Mouse (Mus musculus): ENCODE data around the gene Cwc25. TPM values are rescaled to one million over a fixed set of nuclear protein-coding genes. Genes with fewer than 3 reads are reported as not detected.
A peak's percentile ranks its signal among the peaks of the same experiment; 100 is the strongest.
"Not testable (repeated sequence)": the region's sequence is repeated elsewhere in the genome, so short reads cannot be mapped to it uniquely, and the experiment has no call there.

Gene Cwc25
- total RNA-seq, 2 experiments from 2014 or later = 6.0 to 6.7 TPM

DNA sequence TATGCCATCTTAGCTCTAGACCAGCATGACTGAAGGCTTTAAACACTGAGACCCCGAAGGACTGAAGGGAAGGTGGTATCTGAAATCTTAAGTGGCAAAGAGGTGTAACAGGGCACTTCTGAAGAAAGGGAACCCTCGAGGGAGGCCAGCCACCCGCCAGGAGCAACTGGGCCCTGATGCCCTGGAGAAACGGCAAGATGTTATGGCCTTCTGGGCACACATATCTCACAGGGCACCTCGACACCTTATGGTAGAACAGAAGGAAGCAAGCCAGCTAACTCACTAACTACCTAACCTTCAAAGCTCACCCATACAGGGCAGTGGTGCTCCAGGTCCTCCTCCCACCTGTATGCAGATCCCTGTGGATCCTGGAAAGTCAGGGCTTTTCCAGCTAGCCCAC, 24.2 kb downstream of the Cwc25 start:
- no peak for DNase-seq
- intact Hi-C loops (cut with DNase I; ENCODE audit: low total_unique reads) = loop anchor here (5.0 kb wide), 1 partner anchor 35 kb away; no protein-coding TSS in a partner anchor

DNA sequence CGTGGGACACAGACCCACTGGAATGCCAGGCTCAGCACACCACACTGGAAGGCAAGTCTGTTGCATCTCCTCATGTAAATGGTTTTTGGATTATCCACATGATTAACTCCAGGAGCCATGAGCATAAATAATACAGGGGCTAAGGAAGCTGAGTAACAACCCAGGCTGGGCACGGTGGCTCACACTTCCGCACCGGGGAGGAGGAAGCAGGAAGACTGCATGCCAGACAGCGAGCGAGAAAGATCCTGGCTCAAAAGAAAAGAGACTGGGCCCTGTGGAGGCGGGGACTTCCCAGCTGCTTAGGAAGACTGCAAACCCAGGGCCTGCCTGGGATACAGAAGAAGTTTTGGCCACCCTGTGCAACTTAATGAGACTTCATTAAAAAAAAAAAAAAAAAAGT, 26.2 kb downstream of the Cwc25 start:
- DNase-seq = peak; percentile 42
- intact Hi-C loops (cut with DNase I; ENCODE audit: low total_unique reads) = loop anchor here (5.0 kb wide), 1 partner anchor 33 kb away; no protein-coding TSS in a partner anchor

DNA sequence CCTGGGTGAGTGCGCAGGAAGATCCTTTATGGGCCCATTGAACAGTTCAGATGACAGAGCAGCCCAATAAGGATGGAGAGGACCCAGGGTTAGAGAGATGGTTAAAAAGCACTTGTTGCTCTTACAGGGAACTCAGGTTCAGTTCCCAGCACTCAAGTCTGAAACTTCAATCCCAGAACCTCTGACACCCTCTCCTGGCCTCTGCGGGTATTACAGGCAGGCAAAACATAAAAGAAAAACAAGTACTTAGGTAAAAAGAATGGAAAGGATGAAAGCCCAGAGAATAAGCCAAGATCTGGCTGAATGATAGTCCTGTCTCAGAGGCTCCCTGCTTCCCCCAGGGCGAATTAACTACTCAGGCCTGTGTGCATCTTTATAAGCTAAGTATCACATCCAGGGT, 27.2 kb downstream of the Cwc25 start:
- intact Hi-C loops (cut with DNase I; ENCODE audit: low total_unique reads) = no loop called here
- DNase-seq = no peak

DNA sequence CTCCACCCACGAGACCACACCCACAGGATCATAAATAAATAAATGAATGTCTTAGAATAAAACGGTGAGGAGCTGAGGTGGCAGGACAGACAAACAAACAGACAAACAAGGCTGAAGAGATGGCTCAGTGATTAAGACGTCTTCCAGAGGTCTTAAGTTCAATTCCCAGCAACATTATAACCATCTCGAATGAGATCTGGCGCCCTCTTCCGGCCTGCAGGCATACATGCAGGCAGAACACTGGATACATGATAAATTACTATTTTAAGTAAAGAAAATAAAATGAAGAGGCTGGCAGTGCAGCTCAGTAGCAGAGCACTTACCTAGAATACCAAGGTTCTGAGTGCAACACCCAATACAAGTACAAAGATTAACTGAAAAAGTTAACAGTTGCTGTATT, 27.7 kb downstream of the Cwc25 start:
- no peak for DNase-seq
- intact Hi-C loops (cut with DNase I; ENCODE audit: low total_unique reads) = no loop called here

DNA sequence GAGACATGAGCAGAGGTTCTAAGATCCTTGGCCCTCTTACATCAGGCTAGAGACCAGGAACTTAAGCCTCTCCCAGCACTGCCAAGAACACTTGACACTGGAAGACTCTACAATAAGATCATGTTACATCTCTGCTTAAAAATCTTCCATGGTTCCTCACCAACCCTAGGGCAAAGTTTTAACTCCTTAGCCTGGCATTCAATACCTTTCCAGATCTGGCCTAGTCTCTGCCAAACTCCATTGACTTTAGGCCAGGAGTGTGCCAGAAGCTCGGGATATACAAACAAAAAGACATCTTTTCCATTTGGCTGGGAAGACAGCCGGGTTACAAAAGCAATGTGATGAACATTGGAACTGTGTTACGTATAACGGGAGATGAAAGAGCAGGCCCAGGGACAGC, 28.8 kb downstream of the Cwc25 start:
- intact Hi-C loops (cut with DNase I; ENCODE audit: low total_unique reads) = no loop called here
- no peak for DNase-seq

DNA sequence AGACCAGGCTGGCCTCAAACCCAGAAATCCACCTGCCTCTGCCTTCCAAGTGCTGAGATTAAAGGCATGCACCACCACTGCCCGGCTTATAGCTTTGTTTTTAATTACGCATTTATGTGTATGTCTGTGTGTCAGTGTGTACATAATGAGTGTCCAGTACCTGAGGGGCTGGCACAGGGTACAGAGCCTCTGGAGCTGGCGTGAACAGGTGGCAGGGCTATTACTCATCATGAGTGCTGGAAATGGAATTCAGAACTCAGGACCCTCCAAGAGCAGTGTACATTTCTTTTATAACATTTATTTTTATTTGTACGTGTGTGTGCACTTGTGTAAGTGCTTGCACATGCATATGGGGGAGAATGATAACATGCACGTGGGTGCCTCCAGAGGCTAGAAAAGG, 29.7 kb downstream of the Cwc25 start:
- intact Hi-C loops (cut with DNase I; ENCODE audit: low total_unique reads) = no loop called here
- no peak for DNase-seq

DNA sequence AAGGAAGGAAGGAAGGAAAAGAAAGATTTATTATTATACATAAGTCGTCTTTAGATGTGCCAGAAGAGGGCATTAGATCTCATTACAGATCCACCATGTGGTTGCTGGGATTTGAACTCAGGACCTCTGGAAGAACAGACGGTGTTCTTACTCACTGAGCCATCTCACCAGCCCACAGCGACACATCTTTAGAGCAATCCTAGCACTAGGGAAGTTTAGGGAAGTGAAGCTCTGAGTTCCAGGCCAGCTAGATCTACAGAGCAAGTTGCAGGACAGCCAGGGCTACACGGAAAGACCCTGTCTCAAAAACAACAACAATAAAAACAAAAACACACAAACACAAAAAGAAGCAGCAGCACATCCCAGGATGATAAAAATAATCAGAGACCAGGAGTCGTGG, 31.5 kb downstream of the Cwc25 start:
- intact Hi-C loops (cut with DNase I; ENCODE audit: low total_unique reads); DNase-seq: not testable (repeated sequence)

DNA sequence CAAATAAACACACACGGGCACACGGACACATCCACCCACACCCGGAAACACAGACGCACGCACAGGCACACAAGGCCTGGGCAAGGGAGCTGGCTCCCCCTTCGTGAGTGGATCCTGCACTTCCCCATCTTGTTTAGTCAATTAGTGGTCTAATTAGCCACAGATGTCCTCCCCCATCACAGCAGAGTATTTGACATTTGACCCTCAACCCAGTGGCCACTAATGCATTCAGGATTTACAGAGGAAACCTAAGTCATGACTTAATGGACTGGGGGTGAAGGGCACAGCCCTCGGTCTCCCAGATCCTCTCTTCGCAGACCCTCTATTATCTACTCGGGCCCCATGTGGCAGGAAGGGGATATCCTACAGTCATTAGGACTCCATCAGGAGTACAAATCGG, 32.7 kb downstream of the Cwc25 start:
- intact Hi-C loops (cut with DNase I; ENCODE audit: low total_unique reads) = no loop called here
- DNase-seq = no peak

DNA sequence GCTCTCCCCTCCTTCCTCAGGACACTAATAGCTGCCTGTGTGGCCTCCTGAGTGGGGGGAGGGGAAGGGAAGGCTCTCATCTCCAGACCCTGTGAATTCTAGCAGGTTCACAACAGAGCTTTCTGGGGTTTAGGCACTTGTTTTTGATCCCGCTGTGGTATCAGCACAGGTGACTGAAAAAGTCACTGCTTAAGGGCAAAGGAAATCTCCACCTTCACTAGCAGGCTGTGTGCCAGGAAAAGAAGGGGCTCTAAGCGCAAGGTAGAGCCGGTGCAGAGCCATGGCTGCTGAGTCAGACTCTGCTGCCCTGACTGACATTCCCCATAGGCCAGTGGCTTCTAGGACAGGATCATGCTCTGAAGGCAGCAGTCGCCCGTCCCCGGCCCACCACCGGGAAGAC, 37.6 kb downstream of the Cwc25 start:
- no peak for DNase-seq
- intact Hi-C loops (cut with DNase I; ENCODE audit: low total_unique reads) = no loop called here

DNA sequence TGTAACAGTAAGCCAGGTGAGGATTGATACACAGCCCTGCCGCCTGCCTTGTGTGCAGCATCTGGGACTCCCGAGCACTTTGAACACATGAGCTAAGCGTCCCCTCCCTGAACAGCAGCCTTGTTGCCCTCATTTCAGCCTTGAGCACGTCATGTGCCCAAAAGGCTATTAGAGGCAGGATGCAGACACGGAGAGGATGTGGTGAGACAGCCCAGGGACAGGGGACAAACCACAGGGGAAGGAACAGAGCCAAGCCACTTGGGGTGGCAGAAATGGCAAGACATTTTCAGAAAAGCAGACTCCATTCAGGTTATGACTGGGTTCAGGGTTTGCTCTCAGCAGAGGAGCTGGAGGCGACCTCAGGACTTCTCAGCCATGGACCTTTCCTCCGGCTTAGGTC, 38.0 kb downstream of the Cwc25 start:
- DNase-seq = no peak
- intact Hi-C loops (cut with DNase I; ENCODE audit: low total_unique reads) = no loop called here

DNA sequence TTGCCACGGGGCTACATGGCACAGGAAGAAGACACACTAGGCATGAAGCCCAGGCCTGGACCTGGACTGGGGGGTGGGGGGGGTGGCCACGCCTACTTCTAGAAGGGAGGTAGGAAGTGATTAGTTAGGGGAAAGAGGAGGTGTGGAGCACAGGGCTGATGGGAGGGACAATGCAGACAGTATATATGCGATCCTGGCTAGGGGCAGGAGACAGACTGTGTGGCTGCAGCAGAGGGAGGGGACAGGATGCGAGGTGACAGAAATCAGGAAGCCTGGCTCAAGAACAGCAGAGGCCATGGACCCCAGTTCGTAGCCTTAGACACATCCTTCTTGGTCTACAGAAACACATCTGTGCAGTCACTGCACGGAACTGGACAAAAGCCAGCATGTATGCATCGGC, 42.6 kb downstream of the Cwc25 start:
- intact Hi-C loops (cut with DNase I; ENCODE audit: low total_unique reads) = no loop called here
- DNase-seq = no peak

DNA sequence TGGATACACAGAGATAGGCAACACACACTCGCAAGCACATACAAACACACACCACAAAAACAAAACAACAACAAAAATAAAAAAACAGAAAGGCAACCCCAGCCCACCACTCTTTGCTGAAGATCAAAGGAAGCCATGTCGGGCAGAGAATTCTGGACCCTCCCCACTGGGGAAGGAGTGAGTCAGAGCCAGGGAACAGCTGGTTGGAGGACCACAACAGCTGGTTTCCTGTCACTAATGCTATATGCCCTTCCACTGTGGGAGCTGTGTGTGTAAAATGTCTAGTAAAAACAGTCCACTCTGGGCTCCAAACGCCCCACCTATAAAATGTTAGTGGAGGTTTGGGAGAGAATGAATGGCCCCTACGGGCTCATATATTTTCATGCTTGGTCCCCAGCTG, 45.0 kb downstream of the Cwc25 start:
- intact Hi-C loops (cut with DNase I; ENCODE audit: low total_unique reads) = no loop called here
- no peak for DNase-seq

DNA sequence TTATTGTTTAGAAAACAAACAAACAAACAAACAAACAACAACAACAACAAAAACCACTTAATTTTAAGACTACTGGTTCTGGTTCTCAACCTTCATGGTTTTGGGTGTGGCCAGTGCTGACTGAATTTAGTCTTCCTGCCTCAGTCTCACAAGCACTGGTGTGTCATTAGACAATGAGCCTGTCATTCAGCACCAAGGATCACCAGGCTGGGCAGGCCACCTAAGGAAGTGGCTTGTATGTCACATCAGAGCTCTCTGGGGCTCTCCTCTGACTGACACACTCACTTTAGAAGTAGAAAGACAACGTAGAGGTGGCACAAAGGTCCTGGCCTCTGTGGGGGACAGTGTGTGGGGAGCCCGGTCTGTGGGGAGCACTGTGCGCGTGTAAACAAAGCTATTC, 47.3 kb downstream of the Cwc25 start:
- no peak for DNase-seq
- intact Hi-C loops (cut with DNase I; ENCODE audit: low total_unique reads) = no loop called here

DNA sequence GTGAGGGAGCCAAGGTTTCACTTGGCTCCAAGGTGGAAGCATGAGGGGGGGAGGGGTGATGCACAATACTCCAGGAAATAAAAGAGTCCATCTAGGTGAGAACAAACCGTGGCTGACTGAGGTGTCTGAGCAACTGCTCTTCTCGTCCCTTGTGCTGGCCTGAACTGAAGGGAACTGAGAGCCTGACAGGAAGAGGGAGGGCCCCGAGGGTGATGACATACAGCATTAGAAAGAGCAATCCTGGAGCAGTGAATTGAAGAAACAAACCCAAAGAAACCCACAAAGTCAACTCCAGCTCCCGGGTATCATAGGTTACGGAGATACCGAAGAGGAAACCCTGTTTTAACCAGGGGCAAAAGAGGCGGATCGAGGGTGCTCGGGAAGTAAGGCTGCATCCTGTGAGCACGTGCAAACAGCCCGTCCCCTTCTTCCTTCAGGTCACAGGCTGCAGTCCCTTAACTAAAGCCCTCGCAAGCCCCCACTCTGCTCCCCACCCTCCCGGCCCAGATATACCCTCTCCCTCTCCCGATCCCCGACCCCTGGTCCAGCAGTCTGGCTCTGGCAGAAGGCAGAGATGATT, 48.0 kb downstream of the Cwc25 start:
- intact Hi-C loops (cut with DNase I; ENCODE audit: low total_unique reads) = no loop called here
- DNase-seq = no peak

DNA sequence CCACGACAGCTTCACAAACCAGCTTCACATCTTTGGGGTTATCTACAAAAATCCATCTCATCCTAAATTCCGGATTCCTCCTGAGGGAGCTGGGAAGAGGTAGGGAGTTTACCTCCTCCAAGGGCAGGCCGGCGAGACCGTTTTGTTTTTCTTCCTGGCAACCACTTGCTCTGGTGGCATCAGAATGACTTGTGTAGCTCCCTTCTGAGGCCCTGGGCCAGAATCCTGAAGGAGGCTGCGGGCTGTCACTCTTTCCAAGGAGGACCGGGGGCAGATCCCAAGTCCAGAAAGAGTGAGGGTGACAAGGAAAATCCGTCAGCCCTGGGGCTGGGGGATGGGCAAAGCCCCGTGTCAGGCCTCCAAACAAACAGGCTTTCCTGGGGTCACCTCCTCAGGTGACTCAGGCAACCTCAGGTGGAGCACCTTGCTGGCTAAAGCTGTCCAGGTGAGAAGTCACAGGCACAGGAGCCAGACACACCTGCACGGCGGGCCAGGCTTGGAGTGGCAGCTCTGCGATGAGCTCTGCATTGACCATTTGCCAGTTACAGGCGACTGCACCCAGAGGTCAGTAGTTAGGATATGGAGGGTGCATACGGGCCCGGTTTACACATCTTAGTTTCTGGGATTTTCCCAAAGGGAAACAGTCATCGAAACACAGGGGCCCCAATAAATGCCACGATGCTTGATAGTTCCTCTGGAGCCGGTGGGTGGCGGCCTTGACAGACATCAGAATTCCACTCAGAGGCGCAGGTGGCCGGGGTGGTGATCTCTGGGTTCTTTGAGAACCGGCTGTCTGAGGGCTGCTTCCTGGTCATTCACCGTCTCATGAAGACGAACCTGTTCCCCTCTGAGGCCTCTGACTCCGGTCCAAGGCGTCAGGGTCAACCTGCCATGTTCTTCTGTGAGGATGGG, 48.7 kb downstream of the Cwc25 start:
- no peak for DNase-seq
- intact Hi-C loops (cut with DNase I; ENCODE audit: low total_unique reads) = no loop called here

DNA sequence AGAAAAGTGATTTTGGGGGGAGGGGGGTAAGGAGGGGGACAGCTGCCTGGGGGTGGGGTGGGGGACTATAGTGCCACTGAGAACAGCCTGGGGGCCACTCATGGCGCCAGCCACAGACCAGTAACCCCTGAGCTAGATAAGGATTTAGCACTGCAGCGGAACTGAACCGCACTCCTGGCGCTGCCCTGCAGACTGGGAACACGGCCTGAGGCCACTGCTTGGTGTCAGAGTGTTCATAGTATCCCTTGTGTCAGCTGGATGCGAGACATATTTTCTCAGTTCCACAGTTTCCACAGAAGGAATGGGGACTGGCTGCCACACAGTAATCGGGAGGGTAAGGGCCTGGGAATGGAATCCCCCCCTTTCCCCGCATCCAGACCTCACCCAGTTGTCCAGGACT, 50.3 kb downstream of the Cwc25 start:
- intact Hi-C loops (cut with DNase I; ENCODE audit: low total_unique reads) = no loop called here
- no peak for DNase-seq

DNA sequence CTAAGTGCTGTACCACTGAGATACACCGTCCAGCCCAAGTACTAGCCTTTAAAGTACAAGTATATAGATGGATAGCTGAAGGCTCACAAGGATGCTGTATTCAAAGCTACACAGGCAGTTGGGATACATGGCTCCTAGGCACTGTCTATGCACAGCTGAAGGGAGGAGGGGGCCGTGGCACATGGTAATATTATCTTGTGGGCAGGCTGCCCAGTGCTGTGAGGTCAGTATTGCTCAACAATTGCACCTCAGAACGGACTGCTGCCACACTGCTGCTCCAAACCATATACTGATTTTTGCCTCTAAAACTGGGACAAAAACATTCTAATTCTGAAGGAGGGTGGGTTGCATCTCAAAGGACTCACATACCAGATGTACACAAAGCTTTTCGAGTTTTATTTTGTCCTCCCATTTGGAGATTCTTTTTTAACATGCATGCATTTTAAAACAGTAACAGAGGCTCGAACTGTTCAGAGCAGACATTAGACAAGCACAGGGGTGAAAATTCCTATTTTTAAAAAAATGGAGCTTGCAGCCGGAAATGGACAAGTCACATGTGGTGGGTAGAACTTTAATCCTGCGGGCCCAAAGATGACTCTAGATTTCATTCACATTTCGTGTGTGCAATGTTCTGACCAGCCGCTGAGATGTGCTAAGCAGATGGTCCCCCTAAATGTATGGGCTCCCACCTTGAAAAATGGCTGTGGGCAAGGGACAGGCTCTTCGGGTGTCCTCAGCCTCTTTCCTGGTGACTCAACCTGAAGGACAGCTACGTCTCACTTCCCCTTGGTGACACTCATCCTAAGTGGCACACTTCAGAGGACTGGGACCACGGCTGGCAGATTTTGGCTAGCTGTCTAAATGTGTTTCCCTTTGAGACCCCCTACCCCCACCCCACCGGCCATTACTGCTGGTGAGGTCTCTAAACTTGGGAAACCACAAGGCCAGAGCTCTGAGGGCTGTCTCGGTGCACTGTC, 51.3 kb downstream of the Cwc25 start:
- intact Hi-C loops (cut with DNase I; ENCODE audit: low total_unique reads) = no loop called here
- DNase-seq = no peak

DNA sequence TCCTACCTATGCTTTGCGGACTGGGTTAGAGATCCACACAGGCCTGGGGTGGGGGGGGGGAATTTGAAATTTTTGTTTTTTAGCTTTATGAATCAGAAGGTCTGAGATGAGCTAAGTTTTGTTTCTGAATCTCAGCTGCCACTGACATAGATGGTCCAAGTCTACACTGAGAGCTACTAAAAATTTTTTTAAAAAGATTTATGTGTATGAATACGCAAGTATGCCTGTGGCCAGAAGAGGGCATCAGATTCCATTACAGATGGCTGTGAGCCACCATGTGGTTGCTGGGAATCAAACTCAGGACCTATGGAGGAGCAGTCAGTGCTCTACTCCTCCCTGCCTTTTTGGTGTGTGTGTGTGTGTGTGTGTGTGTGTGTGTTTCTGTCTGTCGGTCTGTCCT, 52.0 kb downstream of the Cwc25 start:
- intact Hi-C loops (cut with DNase I; ENCODE audit: low total_unique reads) = no loop called here
- no peak for DNase-seq

DNA sequence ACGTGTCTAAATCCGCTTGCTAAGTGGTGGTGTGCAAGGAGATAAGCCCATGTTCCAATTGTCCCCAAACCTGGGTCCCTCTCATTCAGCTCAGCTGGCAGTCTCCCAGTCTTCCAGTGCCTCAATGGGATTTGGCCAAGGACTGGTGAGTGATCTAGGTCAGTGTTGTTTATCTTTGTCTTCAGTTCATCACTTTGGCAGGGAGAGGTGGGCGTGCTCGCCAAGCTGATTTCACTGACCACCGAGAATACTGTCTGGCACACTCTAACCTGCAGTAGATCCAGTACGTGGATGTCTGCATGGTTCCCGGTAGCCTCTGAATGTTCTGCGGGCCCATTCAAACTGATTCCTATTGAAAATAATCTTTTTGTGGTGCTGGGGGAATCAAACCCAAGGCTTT, 52.5 kb downstream of the Cwc25 start:
- intact Hi-C loops (cut with DNase I; ENCODE audit: low total_unique reads) = no loop called here
- no peak for DNase-seq

DNA sequence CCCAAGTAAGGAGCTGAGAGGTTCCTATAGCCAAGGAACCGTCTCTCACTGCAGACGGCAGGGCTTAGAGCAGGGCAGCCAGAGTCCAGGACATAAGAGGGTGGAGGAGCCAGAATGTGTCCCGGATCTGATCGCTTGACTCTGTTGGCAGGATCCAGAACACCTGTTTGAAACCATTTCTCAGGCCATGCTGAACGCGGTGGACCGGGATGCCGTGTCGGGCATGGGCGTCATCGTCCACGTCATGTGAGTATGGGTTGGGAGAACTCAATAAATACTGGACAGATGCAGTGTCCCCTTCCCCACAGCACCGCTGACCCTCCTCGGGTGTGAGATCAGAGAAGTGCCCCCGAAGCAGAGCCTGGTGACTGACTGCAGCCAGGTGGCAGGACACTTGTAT, 54.1 kb downstream of the Cwc25 start:
- intact Hi-C loops (cut with DNase I; ENCODE audit: low total_unique reads) = no loop called here
- DNase-seq = no peak
